Mouse (Mus musculus) granulocyte monocyte progenitor cell, adult 5-6 weeks (primary cell): ENCODE results near the gene Nebl. TPM values are rescaled to one million over a fixed set of nuclear protein-coding genes. Genes with fewer than 3 reads are reported as not detected.
A peak's percentile ranks its signal among the peaks of the same experiment; 100 is the strongest.

Experiments used
- ATAC-seq: replicated peaks from 2 replicates; pipeline ENCODE4 v1.8.0; 2016; ENCODE audit warnings: mild to moderate bottlenecking, moderate TSS enrichment, inconsistent platforms; ENCODE audit not compliant: poor library complexity, severe bottlenecking
- total RNA-seq, 2 experiments: library from RNA; stranded (forward) in 1 of 2; stranded (reverse) in 1 of 2; fragments of 200-712, 200-1000 nt in 1 of 2; fragments of >200 nt in 1 of 2; fragmentation: Nextera tagmentation in 1 of 2; gene quantifications; 2 replicates each; pipeline ENCODE4 v1.2.3; 2014 to 2017

The Nebl gene
- total RNA-seq (2014; fragmentation: Nextera tagmentation) (1.4 and 2.1 TPM in 2 replicates), total RNA-seq (2017) (3.6 and 7.9 TPM in 2 replicates)

GRCm38 (mm10) chr2:17730957-17731830, at the start of gene Nebl:
Gene Nebl (minus strand): TSS chr2:17731464.
- peak; percentile 74 for ATAC-seq

GRCm38 (mm10) chr2:17770246-17770825, 39.1 kb upstream of the Nebl start:
- ATAC-seq: no peak

GRCm38 (mm10) chr2:17769242-17769755, 38.0 kb upstream of the Nebl start:
- no peak for ATAC-seq

- no peak for ATAC-seq
These were observed 25.0 kb upstream of the Nebl start for GRCm38 (mm10) chr2:17756271-17756670.

- ATAC-seq: peak; percentile 59
These were observed 10.9 kb upstream of the Nebl start for GRCm38 (mm10) chr2:17742051-17742763.

GRCm38 (mm10) chr2:17741555-17741954, 10.3 kb upstream of the Nebl start:
- ATAC-seq: peak; percentile 64

GRCm38 (mm10) chr2:17740454-17740853, 9.2 kb upstream of the Nebl start:
- ATAC-seq: no peak

GRCm38 (mm10) chr2:17732210-17732609, 946 bp upstream of the Nebl start:
- no peak for ATAC-seq

GRCm38 (mm10) chr2:17731831-17732200, 552 bp upstream of the Nebl start:
- ATAC-seq: no peak

GRCm38 (mm10) chr2:17730648-17730956, 662 bp downstream of the Nebl start:
- no peak for ATAC-seq

GRCm38 (mm10) chr2:17729770-17730647, 1.3 kb downstream of the Nebl start:
- ATAC-seq: peak; percentile 50

GRCm38 (mm10) chr2:17724405-17724804, 6.9 kb downstream of the Nebl start:
- ATAC-seq: no peak

- no peak for ATAC-seq
These were observed 7.8 kb downstream of the Nebl start for GRCm38 (mm10) chr2:17723268-17724019.

- no peak for ATAC-seq
These were observed 10.0 kb downstream of the Nebl start for GRCm38 (mm10) chr2:17721177-17721715.

- ATAC-seq: no peak
These were observed 13.0 kb downstream of the Nebl start for GRCm38 (mm10) chr2:17718281-17718680.

- no peak for ATAC-seq
These were observed 14.1 kb downstream of the Nebl start for GRCm38 (mm10) chr2:17717200-17717599.

- ATAC-seq: no peak
These were observed 16.0 kb downstream of the Nebl start for GRCm38 (mm10) chr2:17715149-17715767.

GRCm38 (mm10) chr2:17714661-17715060, 16.6 kb downstream of the Nebl start:
- ATAC-seq: no peak

GRCm38 (mm10) chr2:17714124-17714523, 17.1 kb downstream of the Nebl start:
- ATAC-seq: no peak
